Mouse (Mus musculus) liver, embryonic 11.5 days (tissue): ENCODE measurements around the gene Lrrc8d. TPM values are rescaled to one million over a fixed set of nuclear protein-coding genes. Genes with fewer than 3 reads are reported as not detected.

Source experiments
- ATAC-seq: fragments of 200-750 bp; cut with Nextera tagmentation; replicated peaks from 2 replicates; pipeline ENCODE4 v1.8.0; 2017; ENCODE audit warnings: moderate number of reproducible peaks, mild to moderate bottlenecking, moderate TSS enrichment, moderate library complexity; ENCODE audit not compliant: low FRiP score
- DNase-seq: peaks from one replicate; pipeline ENCODE4 v3.0.0-alpha.2; 2017; ENCODE audit warnings: low spot score
- H3K27ac ChIP-seq: fragments of 300-500 bp; sonication (generic); 2 replicates; pipeline ENCODE4 v1.5.1; 2014; ENCODE audit warnings: mild to moderate bottlenecking, low read depth, low read length, control low read depth
- H3K27me3 ChIP-seq: fragments of 300-500 bp; sonication (generic); replicated peaks from 2 replicates; pipeline ENCODE4 v1.6.1; 2014; ENCODE audit warnings: low read length, mixed read lengths; ENCODE audit not compliant: control insufficient read depth, insufficient read depth
- H3K36me3 ChIP-seq: fragments of 300-500 bp; sonication (generic); 2 replicates; pipeline ENCODE4 v1.6.1; 2014; ENCODE audit warnings: mild to moderate bottlenecking, low read length, moderate library complexity, mixed read lengths; ENCODE audit not compliant: control insufficient read depth, insufficient read depth
- H3K4me1 ChIP-seq: fragments of 300-500 bp; sonication (generic); replicated peaks from 2 replicates; pipeline ENCODE4 v1.6.1; 2014; ENCODE audit warnings: low read length, mixed read lengths; ENCODE audit not compliant: control insufficient read depth, insufficient read depth
- H3K4me2 ChIP-seq: fragments of 300-500 bp; sonication (generic); 2 replicates; pipeline ENCODE4 v1.6.1; 2014; ENCODE audit warnings: mild to moderate bottlenecking, control low read depth, moderate library complexity
- H3K4me3 ChIP-seq: fragments of 300-500 bp; sonication (generic); 2 replicates; pipeline ENCODE4 v1.5.1; 2014; ENCODE audit warnings: low read depth, low read length, control low read depth
- H3K9ac ChIP-seq: fragments of 300-500 bp; sonication (generic); 2 replicates; pipeline ENCODE4 v1.6.1; 2014; ENCODE audit warnings: low read depth, low read length, control low read depth
- H3K9me3 ChIP-seq: fragments of 300-500 bp; sonication (generic); 2 replicates; pipeline ENCODE4 v1.6.1; 2016; ENCODE audit warnings: low read length, inconsistent platforms, mixed read lengths; ENCODE audit not compliant: control insufficient read depth
- WGBS: fragments of 180-500 bp; shearing (Covaris S2); extraction: QIAGEN DNeasy Blood & Tissue Kit; methylation state at CpG from one replicate; pipeline ENCODE4 v1.1.7; 2014; 5-methylcytosine and 5-hydroxymethylcytosine counted together
- polyA plus RNA-seq: library from polyadenylated mRNA; unstranded; fragments of >200 nt; fragmentation: Nextera tagmentation; extraction: Ambion mirVana; gene quantifications from 2 replicates; pipeline ENCODE4 v1.2.1, GENCODE M21; 2014

The Lrrc8d gene
- polyA plus RNA-seq, 1 experiment from 2014 or later = 18.0 TPM

- H3K9me3 ChIP-seq = no peaks in the 10 kb centered on the region
- no peak overlapping the region for H3K4me3 ChIP-seq
- H3K4me2 ChIP-seq = no peak overlapping the region
- ATAC-seq = no peak
- WGBS = 85% methylated on average over 2 of the region's 2 CpGs
- no peak overlapping the region for H3K27ac ChIP-seq
- H3K9ac ChIP-seq = no peak overlapping the region
- no peaks in the 10 kb centered on the region for H3K36me3 ChIP-seq
- DNase-seq = no peak
- H3K27me3 ChIP-seq = no peaks in the 10 kb centered on the region
- 0 out of 2 replicates have a peak, but pooled peaks cover 2% of the 10 kb centered on the region for H3K4me1 ChIP-seq
Observed at GRCm38 (mm10) chr5:105845041-105845440, 145.3 kb downstream of the Lrrc8d start.

GRCm38 (mm10) chr5:105847726-105848125 is 148.0 kb downstream of the Lrrc8d start:
- H3K4me3 ChIP-seq = no peak overlapping the region
- DNase-seq (no peak), ATAC-seq (no peak)
- no peaks in the 10 kb centered on the region for H3K36me3 ChIP-seq
- H3K27me3 ChIP-seq = no peaks in the 10 kb centered on the region
- 86% methylated on average over 8 of the region's 8 CpGs for WGBS
- no peak overlapping the region for H3K27ac ChIP-seq
- no peaks in the 10 kb centered on the region for H3K9me3 ChIP-seq
- H3K4me2 ChIP-seq = no peak overlapping the region
- H3K9ac ChIP-seq = no peak overlapping the region
- H3K4me1 ChIP-seq = 0 out of 2 replicates have a peak, but pooled peaks cover 2% of the 10 kb centered on the region

GRCm38 (mm10) chr5:105849222-105849621 is 149.5 kb downstream of the Lrrc8d start:
- no peak for DNase-seq
- H3K4me3 ChIP-seq = no peak overlapping the region
- H3K4me2 ChIP-seq = no peak overlapping the region
- no peak overlapping the region for H3K9ac ChIP-seq
- 57% methylated on average over 4 of the region's 4 CpGs for WGBS
- ATAC-seq = no peak
- no peak overlapping the region for H3K27ac ChIP-seq
- H3K36me3 ChIP-seq = no peaks in the 10 kb centered on the region
- no peaks in the 10 kb centered on the region for H3K9me3 ChIP-seq
- 0 out of 2 replicates have a peak, but pooled peaks cover 2% of the 10 kb centered on the region for H3K4me1 ChIP-seq
- H3K27me3 ChIP-seq = no peaks in the 10 kb centered on the region

GRCm38 (mm10) chr5:105849643-105850042 is 149.9 kb downstream of the Lrrc8d start:
- Histone ChIP-seq H3K4me1 (0 out of 2 replicates have a peak, but pooled peaks cover 2% of the 10 kb centered on the region), H3K4me3 (no peak overlapping the region), H3K9ac (no peak overlapping the region), H3K27ac (no peak overlapping the region), H3K4me2 (no peak overlapping the region), H3K36me3 (no peaks in the 10 kb centered on the region), H3K27me3 (no peaks in the 10 kb centered on the region), H3K9me3 (no peaks in the 10 kb centered on the region)
- ATAC-seq (no peak), DNase-seq (no peak)
- WGBS = 48% methylated on average over 3 of the region's 3 CpGs

GRCm38 (mm10) chr5:105853271-105853670 is 153.5 kb downstream of the Lrrc8d start:
- Histone ChIP-seq H3K4me1 (0 out of 2 replicates have a peak, but pooled peaks cover 5% of the 10 kb centered on the region), H3K27ac (no peak overlapping the region), H3K9ac (no peak overlapping the region), H3K4me3 (no peak overlapping the region), H3K9me3 (no peaks in the 10 kb centered on the region), H3K27me3 (no peaks in the 10 kb centered on the region), H3K4me2 (no peak overlapping the region), H3K36me3 (no peaks in the 10 kb centered on the region)
- no peak for DNase-seq
- no peak for ATAC-seq
- 83% methylated on average over 9 of the region's 9 CpGs for WGBS

GRCm38 (mm10) chr5:105857486-105857885 is 157.7 kb downstream of the Lrrc8d start:
- Histone ChIP-seq H3K27ac (no peak overlapping the region), H3K27me3 (no peaks in the 10 kb centered on the region), H3K4me1 (peaks cover 19% of the 10 kb centered on the region), H3K4me3 (no peak overlapping the region), H3K9ac (no peak overlapping the region), H3K4me2 (no peak overlapping the region), H3K36me3 (no peaks in the 10 kb centered on the region), H3K9me3 (no peaks in the 10 kb centered on the region)
- DNase-seq (no peak), ATAC-seq (no peak)
- WGBS = 89% methylated on average over 5 of the region's 5 CpGs

- Histone ChIP-seq H3K27me3 (no peaks in the 10 kb centered on the region), H3K4me3 (no peak overlapping the region), H3K4me1 (peaks cover 19% of the 10 kb centered on the region), H3K36me3 (no peaks in the 10 kb centered on the region), H3K9me3 (no peaks in the 10 kb centered on the region), H3K4me2 (no peak overlapping the region), H3K9ac (no peak overlapping the region), H3K27ac (peak overlapping the region; percentile 75)
- ATAC-seq (peak; percentile 57), DNase-seq (peak; percentile 31)
- 53% methylated on average over 8 of the region's 8 CpGs for whole genome bisulfite sequencing
Observed at GRCm38 (mm10) chr5:105858754-105859694, 159.3 kb downstream of the Lrrc8d start.

- Histone ChIP-seq H3K4me3 (no peak overlapping the region), H3K27ac (peak overlapping the region; percentile 75), H3K9ac (no peak overlapping the region), H3K36me3 (no peaks in the 10 kb centered on the region), H3K4me1 (peaks cover 19% of the 10 kb centered on the region), H3K4me2 (no peak overlapping the region), H3K9me3 (no peaks in the 10 kb centered on the region), H3K27me3 (no peaks in the 10 kb centered on the region)
- WGBS = 31% methylated on average over 11 of the region's 11 CpGs
- DNase-seq = peak; percentile 36
- peak; percentile 63; the same call in 1 of the 2 replicates for ATAC-seq
Observed at GRCm38 (mm10) chr5:105859716-105860460, 160.1 kb downstream of the Lrrc8d start.
